Mouse (Mus musculus) right cerebral cortex, postnatal 10 days (tissue): ENCODE measurements around the gene Eme2.
A peak's percentile ranks its signal among the peaks of the same experiment; 100 is the strongest.
"Not testable (repeated sequence)": the region's sequence is repeated elsewhere in the genome, so short reads cannot be mapped to it uniquely, and the experiment has no call there.

Experiments used
- DNase-seq, 2 experiments: peaks; one replicate each; pipeline ENCODE4 v3.0.0; 2021; ENCODE audit warnings: low spot score in 2 of 2

Eme2 gene

DNA sequence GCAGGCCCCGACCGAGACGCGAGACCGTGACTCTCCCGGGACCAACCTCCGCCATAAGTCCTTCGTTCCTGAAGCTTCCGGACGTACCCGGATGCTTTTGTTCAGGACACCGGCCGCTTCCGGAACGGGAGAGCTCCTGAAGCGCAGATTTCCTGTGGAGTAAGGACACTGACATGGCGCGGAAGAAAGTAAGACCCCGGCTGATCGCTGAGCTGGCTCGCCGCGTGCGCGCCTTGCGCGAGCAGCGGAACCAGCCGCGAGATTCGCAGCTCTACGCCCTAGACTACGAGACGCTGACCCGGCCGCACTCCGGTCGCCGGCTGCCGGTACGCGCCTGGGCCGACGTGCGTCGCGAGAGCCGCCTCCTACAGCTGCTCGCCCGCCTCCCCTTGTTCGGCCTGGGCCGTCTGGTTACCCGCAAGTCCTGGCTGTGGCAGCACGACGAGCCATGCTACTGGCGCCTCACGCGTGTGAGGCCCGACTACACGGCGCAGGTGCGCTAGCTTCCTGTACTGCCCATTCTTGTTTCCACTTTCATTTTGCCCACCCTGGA, at the start of gene Eme2, which contains the start of gene Mrps34:
TSS of gene Eme2 (minus strand) at position 93 of the 553 bp plus-strand sequence.
TSS of gene Mrps34 (plus strand) at position 122 of the 553 bp plus-strand sequence.
- peak; percentile 91 to 92 for DNase-seq

DNA sequence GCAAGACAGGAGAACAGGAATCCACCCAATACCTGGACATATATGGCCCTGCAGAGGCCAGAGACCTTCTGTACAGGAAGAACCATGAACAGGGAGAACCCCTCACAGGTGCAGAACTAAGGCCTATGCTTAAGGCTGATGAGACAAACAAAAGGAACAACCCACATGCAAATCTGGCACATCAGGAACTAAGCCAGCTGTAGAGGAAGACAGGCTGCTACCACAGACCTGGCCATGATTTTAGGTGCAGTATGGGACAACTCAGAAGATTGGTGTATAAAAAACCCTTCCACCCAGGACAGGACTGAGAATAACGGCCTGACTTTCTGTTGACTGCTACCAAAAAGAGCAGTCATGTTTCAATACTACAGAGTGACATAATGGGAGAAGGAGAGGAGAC, 48.7 kb upstream of the Eme2 start:
- not testable (repeated sequence) for DNase-seq

GRCm38 (mm10) chr17:24943036-24943435, 48.1 kb upstream of the Eme2 start:
- DNase-seq = peak; percentile 38 to 47

DNA sequence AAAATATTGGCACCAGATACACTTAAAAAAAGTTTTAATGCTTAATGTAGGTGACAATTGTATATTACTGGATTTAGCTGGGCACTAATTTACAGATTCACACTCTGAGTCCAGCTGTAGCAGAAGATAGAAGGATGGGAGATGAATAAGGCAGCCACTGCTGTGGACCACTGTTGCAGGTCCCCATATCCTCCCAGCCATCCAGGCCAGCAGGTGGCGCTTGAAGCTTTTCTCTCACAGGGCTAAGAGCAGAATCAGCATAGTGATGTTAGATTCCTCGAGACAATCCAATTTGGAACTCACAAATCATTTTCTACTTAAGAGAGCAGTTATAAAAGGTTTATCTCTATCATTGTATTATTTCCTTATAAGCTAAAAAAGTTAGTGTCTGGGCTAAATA, 47.6 kb upstream of the Eme2 start:
- peak; percentile 36 to 65 for DNase-seq

DNA sequence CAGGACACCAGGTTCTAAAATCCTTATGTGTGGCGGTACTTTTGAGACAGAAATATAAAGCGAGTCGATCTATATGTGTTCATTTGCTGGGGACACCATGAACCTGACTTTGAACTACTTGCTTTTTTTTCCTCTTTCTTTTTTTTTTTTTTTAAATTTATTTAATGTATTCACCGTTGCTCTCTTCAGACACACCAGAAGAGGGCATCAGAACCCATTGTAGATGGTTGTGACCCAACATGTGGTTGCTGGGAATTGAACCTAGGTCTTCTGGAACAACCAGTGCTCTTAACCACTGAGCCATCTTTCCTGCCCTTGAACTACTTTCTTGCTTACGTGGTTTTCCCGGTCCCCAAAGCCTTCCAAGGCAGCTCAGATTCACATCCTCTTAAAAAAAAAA, 42.4 kb upstream of the Eme2 start:
- no peak for DNase-seq

DNA sequence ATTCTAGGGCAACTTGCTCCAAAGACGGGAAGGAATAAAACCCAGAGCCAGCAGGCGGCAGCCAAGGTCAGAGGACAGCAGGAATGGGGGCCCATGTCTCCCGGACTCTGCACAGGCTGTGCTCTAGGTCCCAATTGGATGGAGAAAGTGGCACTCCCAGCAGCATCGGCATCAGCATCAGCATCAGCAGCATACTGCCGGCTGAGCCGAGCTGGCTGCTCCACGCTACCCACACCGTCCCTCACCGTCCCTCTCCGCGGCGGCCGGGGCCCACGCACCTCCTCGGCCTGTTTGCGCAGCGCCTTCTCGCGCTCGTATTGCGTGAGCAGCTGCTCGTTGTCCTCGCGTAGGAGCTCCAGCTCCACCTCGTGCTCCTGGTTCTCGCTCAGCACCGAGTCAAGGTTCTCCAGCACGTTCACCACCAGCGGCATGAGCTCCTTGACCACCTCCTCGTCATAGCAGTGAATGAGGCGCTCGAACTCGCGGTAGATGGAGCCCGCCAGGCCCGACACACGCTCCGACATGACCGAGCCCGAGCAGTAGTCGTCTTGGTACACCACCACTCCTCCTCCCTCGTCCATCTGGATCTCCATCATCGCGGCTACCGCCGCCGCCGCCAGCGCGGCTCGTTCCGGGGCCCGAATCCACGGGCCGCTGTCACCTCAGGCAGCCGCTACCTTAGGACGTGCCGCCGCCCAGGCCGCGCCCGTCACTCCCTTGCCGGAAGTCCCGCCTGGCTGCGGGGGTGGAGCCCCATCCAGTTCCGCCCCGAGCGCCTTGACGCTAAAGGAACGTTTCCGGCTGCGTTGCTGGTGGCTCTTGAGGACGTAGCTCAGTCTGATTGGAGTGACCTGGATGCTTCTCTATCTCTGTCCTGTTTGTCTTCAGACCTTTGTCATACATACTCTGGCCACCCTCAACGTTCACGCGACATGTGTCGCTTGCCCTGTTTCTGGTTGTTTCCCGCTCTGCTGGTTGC, 41.7 kb upstream of the Eme2 start, which contains the start of gene Mapk8ip3:
TSS of gene Mapk8ip3 (minus strand) at position 719 of the 979 bp plus-strand sequence.
- peak; percentile 97 for DNase-seq

DNA sequence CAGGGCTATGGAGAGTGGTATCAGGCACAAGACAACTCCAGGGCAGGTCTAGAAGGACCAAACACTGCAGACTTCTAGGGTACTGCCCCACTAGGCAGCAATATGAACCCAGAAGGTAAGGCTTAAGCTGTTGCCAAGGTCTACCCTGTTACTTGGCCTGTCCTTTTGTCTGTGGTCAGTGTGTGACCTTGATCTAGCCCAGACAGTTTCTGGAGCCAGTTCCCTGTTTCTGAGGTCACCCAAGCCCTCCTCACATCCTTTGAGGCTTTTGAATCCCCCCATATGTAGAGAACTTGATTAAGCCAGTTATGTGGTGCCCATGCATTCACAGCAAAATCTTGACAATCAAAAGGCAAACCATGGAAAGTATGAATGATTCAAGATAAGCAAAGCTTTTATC, 40.8 kb upstream of the Eme2 start:
- no peak for DNase-seq

GRCm38 (mm10) chr17:24934926-24935325, 40.0 kb upstream of the Eme2 start:
- DNase-seq = no peak

GRCm38 (mm10) chr17:24933163-24933562, 38.3 kb upstream of the Eme2 start:
- DNase-seq = no peak

- DNase-seq = no peak
These were observed 37.5 kb upstream of the Eme2 start for GRCm38 (mm10) chr17:24932431-24932830.

GRCm38 (mm10) chr17:24929506-24929905, 34.6 kb upstream of the Eme2 start:
- no peak for DNase-seq

DNA sequence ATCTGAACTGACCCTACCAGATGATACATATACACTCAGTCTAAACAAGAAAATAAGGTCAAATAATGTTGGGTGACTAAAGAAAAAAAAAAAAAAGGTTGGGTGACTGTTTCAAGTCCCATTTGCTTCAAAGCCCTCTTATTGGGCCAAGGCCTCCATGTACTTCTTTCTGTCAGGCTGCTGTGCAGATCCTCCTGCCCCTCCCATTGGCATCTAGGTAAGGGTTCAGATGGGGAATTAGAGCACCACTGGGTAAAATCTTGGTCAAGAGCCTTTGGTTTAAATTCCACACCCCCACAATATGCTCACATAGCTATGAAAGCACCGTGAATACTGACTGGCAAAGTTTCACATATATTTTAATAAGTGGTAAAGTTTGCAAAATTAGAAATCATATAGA, 28.4 kb upstream of the Eme2 start:
- no peak for DNase-seq

DNA sequence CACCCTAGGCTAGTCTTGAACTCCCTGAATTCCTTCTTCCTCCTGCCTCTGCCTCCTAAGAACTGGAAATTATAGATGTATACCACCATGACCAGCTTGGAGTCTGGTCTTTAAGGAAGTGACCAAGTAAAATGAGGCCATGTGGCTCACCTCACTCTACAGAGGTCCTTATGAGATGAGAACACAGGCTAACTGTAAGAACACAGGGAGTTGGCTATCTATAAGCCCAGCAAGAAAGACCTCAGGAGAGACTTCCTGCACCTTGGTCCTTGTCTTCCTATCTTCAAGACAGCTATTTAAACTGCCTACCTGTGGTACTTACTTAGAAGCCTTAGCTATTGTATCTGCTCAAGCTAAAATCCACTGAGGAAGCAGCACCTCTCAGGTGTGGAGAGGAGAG, 19.1 kb upstream of the Eme2 start:
- DNase-seq = no peak

DNA sequence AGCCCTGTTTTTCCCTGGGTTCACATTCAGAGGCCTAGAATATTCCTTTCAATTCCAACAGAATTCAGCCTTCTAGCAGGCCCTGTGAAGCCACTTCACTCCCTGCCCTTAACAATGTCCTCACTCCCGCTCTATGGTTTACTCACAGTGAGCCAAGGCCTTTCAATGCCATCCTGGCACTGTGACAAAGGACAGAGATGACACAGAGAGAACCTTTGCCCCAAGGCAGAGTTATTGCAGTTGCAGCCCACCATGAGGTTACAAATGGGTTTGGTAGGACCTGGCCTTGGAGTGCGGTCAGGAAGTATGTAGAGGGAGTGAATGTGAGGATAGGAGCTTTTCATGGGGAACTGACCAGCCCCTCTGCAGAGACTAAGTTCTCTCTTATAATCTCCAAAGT, 12.7 kb upstream of the Eme2 start:
- DNase-seq = no peak

DNA sequence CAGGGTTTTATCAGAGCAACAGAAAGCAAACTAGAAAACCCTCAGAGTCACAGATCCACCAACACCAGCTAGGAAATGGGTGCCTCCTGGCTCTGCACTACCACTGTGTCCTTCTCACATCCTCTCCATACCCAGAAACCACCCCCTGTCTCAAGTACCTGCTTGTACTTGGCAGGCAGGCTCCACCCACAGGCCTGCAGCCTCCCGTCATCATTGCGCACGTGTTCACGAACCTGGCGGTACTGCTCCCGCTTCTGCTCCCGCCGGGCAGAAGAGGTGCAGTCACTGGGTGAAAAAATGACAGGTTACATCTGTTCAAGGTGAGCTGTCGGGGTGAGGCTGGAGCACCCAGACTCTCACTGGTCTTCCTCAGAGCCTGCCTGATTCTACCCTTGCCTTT, 8.9 kb upstream of the Eme2 start:
- DNase-seq = no peak

- DNase-seq = peak in 1 of 2 experiments; percentile 42
These were observed 8.0 kb upstream of the Eme2 start for GRCm38 (mm10) chr17:24902671-24903474.

GRCm38 (mm10) chr17:24902124-24902523, 7.2 kb upstream of the Eme2 start:
- DNase-seq = peak in 1 of 2 experiments; percentile 21

GRCm38 (mm10) chr17:24900014-24900413, 5.1 kb upstream of the Eme2 start:
- peak in 1 of 2 experiments; percentile 30 for DNase-seq

GRCm38 (mm10) chr17:24899153-24899552, 4.3 kb upstream of the Eme2 start:
- no peak for DNase-seq

- DNase-seq = no peak
These were observed 3.4 kb upstream of the Eme2 start for GRCm38 (mm10) chr17:24898041-24898854.

GRCm38 (mm10) chr17:24897600-24897999, 2.7 kb upstream of the Eme2 start:
- no peak for DNase-seq
